Mouse (Mus musculus): ENCODE data around the gene Cntfr. TPM values are rescaled to one million over a fixed set of nuclear protein-coding genes. Genes with fewer than 3 reads are reported as not detected.

Gene Cntfr
- polyA plus RNA-seq, 1 experiment from 2014 or later, result 1.1 TPM

DNA sequence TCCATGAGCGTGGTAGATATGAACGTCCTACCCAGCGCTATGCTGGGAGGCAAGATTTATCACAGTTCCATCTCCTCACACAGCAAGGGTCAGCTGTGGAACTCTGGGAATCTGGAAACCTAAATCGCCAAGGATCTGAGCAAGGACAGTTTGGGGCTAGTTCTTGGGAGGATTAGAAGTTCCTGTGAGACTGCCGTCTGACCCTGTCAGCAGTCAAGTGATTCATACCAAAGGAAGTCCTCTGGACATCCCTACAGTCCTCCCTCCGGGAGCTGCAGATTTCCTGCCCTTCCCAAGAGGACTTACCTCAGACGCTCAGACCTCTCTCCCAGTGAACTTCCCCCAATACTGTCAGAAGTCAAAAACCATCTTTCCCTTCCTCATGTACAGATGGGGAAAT is 60.5 kb downstream of the Cntfr start:
- Histone ChIP-seq H3K9ac (replicated peaks; ENCODE audit: low read depth) (no peak overlapping the region), H3K36me3 (ENCODE audit: insufficient read depth, low read length) (no peaks in the 10 kb centered on the region), H3K9me3 (ENCODE audit: low read length) (no peaks in the 10 kb centered on the region), H3K4me2 (replicated peaks; ENCODE audit: low read depth, low read length) (no peak overlapping the region), H3K4me1 (ENCODE audit: insufficient read depth, low read depth, low read length) (peaks cover 13% of the 10 kb centered on the region; the same call in 1 of the 2 replicates), H3K27ac (ENCODE audit: low read length) (0 out of 2 replicates have a peak overlapping the region, but pooled peaks have one; percentile 26), H3K27me3 (replicated peaks; ENCODE audit: insufficient read depth, low read length) (no peaks in the 10 kb centered on the region; the same call in 1 of the 2 replicates), H3K4me3 (ENCODE audit: low read depth, low read length) (no peak overlapping the region)
- TF ChIP-seq CTCF (IDR thresholded peaks at IDR 0.05), result no peak
- no peak for TF ChIP-seq EP300 (IDR thresholded peaks at IDR 0.05)
- DNase-seq (ENCODE audit: low spot score), result peak; percentile 28
- WGBS, result 35% methylated on average over 7 of the region's 7 CpGs
- ATAC-seq, result no peak

DNA sequence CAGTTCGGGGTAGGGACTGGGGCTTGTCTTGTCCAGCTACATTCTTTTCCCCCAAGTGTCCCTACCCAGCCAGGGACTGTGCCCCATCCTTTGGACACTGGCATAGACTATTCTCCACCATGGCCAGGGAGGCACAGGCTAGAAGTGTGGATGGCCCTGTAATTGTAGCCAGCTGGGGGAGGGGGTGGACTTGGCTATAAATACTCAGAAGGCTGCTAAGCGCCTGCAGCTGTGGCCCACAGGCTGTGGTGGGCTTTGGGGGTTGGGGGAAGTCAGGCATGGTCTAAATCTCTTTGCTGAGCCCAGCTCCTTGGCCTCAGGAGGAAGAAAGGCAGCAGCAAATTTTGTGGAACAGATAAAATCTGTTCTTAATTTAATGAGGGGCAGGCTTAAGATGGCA is 61.0 kb downstream of the Cntfr start:
- Histone ChIP-seq H3K9ac (replicated peaks; ENCODE audit: low read depth) (no peak overlapping the region), H3K4me1 (ENCODE audit: insufficient read depth, low read depth, low read length) (peaks cover 17% of the 10 kb centered on the region; the same call in 1 of the 2 replicates), H3K4me2 (replicated peaks; ENCODE audit: low read depth, low read length) (no peak overlapping the region), H3K36me3 (ENCODE audit: insufficient read depth, low read length) (no peaks in the 10 kb centered on the region), H3K9me3 (ENCODE audit: low read length) (no peaks in the 10 kb centered on the region), H3K27me3 (replicated peaks; ENCODE audit: insufficient read depth, low read length) (no peaks in the 10 kb centered on the region; the same call in 1 of the 2 replicates), H3K4me3 (ENCODE audit: low read depth, low read length) (no peak overlapping the region), H3K27ac (ENCODE audit: low read length) (no peak overlapping the region)
- ATAC-seq (no peak), DNase-seq (ENCODE audit: low spot score) (no peak)
- no peak for TF ChIP-seq CTCF (IDR thresholded peaks at IDR 0.05)
- no peak for TF ChIP-seq EP300 (IDR thresholded peaks at IDR 0.05)
- WGBS, result 57% methylated on average over 2 of the region's 2 CpGs

DNA sequence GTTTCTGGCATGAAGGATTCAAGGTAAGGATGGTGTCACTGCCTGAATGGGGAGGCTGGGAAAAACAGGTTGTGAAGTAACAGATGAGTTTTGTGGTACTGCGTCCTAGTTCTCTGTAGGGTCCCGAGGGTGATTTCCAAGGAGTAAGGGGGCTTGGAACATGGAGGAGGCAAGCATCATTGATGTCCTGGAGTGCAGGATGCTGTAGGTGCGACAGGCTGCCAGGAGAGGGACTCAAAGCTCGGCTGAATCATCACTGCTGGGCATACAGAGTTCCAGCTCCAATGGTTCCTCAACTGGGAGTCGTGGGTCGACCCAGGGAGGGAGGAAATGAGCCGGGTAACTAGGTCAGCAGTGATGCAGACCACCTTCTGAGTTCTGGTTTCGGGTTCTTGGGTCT is 61.7 kb downstream of the Cntfr start:
- TF ChIP-seq EP300 (IDR thresholded peaks at IDR 0.05) (no peak), CTCF (IDR thresholded peaks at IDR 0.05) (peak; percentile 27)
- WGBS, result 68% methylated on average over 8 of the region's 8 CpGs
- Histone ChIP-seq H3K36me3 (ENCODE audit: insufficient read depth, low read length) (no peaks in the 10 kb centered on the region), H3K4me3 (ENCODE audit: low read depth, low read length) (no peak overlapping the region), H3K4me2 (replicated peaks; ENCODE audit: low read depth, low read length) (no peak overlapping the region), H3K9ac (replicated peaks; ENCODE audit: low read depth) (no peak overlapping the region), H3K27me3 (replicated peaks; ENCODE audit: insufficient read depth, low read length) (no peaks in the 10 kb centered on the region; the same call in 1 of the 2 replicates), H3K27ac (ENCODE audit: low read length) (no peak overlapping the region), H3K9me3 (ENCODE audit: low read length) (no peaks in the 10 kb centered on the region), H3K4me1 (ENCODE audit: insufficient read depth, low read depth, low read length) (peaks cover 17% of the 10 kb centered on the region; the same call in 1 of the 2 replicates)
- no peak for DNase-seq (ENCODE audit: low spot score)
- no peak for ATAC-seq

DNA sequence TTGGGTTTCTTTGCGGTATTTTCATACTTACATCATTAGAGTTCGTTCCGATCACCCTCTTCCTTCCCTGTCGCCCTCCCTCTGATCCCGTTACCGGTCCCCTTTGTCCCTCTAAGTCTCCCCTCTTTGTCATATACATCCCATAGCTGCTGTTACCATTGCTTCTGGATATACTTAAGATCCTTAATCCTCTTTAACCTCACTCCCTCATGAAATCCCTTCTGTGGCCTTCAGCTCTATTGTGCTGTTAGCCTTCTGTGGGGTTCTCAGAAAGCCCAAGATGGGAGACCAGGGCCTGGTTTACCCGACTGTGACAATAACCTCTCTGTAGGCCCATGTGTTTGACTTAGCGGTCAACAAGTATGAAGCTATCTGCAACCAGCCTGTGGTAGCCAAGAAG is 62.3 kb downstream of the Cntfr start:
- Histone ChIP-seq H3K9me3 (ENCODE audit: low read length) (no peaks in the 10 kb centered on the region), H3K4me1 (ENCODE audit: insufficient read depth, low read depth, low read length) (peaks cover 17% of the 10 kb centered on the region; the same call in 1 of the 2 replicates), H3K4me2 (replicated peaks; ENCODE audit: low read depth, low read length) (no peak overlapping the region), H3K4me3 (ENCODE audit: low read depth, low read length) (no peak overlapping the region), H3K36me3 (ENCODE audit: insufficient read depth, low read length) (no peaks in the 10 kb centered on the region), H3K27ac (ENCODE audit: low read length) (no peak overlapping the region), H3K27me3 (replicated peaks; ENCODE audit: insufficient read depth, low read length) (no peaks in the 10 kb centered on the region; the same call in 1 of the 2 replicates), H3K9ac (replicated peaks; ENCODE audit: low read depth) (no peak overlapping the region)
- ATAC-seq (no peak), DNase-seq (ENCODE audit: low spot score) (no peak)
- TF ChIP-seq CTCF (IDR thresholded peaks at IDR 0.05), result no peak
- TF ChIP-seq EP300 (IDR thresholded peaks at IDR 0.05), result no peak
- WGBS, result 95% methylated on average over 8 of the region's 8 CpGs

DNA sequence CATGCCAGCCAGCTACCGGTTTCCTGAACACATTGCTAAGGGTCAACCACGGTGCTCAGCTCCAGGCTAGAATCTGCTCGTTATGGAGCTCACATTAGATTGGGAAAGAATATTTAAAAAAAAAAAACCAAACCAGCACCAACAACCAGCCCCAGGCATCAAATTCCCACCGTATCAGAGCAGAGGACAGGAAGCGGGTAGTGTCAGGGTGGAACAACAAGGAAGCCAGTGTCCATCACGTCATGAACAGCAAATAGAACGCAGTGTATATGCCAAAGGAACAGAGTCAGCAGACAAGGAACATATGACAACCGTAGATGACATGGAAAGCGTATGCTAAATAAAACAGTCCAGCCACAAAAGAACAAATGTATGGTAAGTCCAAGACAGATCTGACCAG is 63.9 kb downstream of the Cntfr start:
- peak; percentile 78 for TF ChIP-seq EP300 (IDR thresholded peaks at IDR 0.05)
- TF ChIP-seq CTCF (IDR thresholded peaks at IDR 0.05), result no peak
- H3K4me1 ChIP-seq (ENCODE audit: insufficient read depth, low read depth, low read length), result peaks cover 17% of the 10 kb centered on the region; the same call in 1 of the 2 replicates

DNA sequence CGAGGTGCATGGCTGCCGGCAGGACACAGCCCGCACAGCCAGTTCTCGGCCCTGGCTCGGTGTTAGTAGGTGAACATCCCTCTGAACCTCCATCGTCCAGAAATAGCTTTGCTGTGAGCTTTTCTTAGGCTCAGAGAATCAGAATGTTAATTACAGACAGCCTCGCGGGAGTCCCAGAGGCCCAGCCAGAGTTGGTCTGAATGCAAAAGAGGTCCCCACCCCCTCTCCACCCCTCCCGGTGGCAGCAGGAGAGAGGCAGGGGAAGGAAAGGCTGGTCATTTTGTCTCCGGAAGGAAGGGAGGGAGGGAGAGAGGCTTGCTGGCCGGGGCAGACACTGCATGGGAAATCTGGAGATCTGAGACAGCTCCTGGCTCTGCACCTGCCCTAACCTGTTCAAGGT is 65.5 kb downstream of the Cntfr start:
- Histone ChIP-seq H3K9ac (replicated peaks; ENCODE audit: low read depth) (no peak overlapping the region; the same call in 1 of the 2 replicates), H3K4me2 (replicated peaks; ENCODE audit: low read depth, low read length) (peak overlapping the region; percentile 17; the same call in 1 of the 2 replicates), H3K4me3 (ENCODE audit: low read depth, low read length) (no peak overlapping the region), H3K36me3 (ENCODE audit: insufficient read depth, low read length) (no peaks in the 10 kb centered on the region), H3K27ac (ENCODE audit: low read length) (peak overlapping the region; percentile 54), H3K9me3 (ENCODE audit: low read length) (no peaks in the 10 kb centered on the region), H3K27me3 (replicated peaks; ENCODE audit: insufficient read depth, low read length) (no peaks in the 10 kb centered on the region), H3K4me1 (ENCODE audit: insufficient read depth, low read depth, low read length) (peaks cover 17% of the 10 kb centered on the region; the same call in 1 of the 2 replicates)
- peak; percentile 51 for DNase-seq (ENCODE audit: low spot score)
- TF ChIP-seq CTCF (IDR thresholded peaks at IDR 0.05) (no peak; the same call in 1 of the 2 replicates), EP300 (IDR thresholded peaks at IDR 0.05) (0 out of 2 replicates have a peak, but pooled peaks have one; percentile 40)
- WGBS, result 5% methylated on average over 11 of the region's 11 CpGs
- no peak for ATAC-seq

More for the DNA sequence above, 63.9 kb downstream of the Cntfr start:
- Histone ChIP-seq H3K4me3 (ENCODE audit: low read depth, low read length) (no peak overlapping the region), H3K27ac (ENCODE audit: low read length) (no peak overlapping the region), H3K36me3 (ENCODE audit: insufficient read depth, low read length) (no peaks in the 10 kb centered on the region), H3K9me3 (ENCODE audit: low read length) (no peaks in the 10 kb centered on the region), H3K4me2 (replicated peaks; ENCODE audit: low read depth, low read length) (no peak overlapping the region), H3K9ac (replicated peaks; ENCODE audit: low read depth) (no peak overlapping the region), H3K27me3 (replicated peaks; ENCODE audit: insufficient read depth, low read length) (no peaks in the 10 kb centered on the region)
- peak; percentile 80 for DNase-seq (ENCODE audit: low spot score)
- ATAC-seq, result peak; percentile 60
- WGBS, result 50% methylated on average over 9 of the region's 9 CpGs
